Mouse (Mus musculus): ENCODE data around the gene Cnga1.

GRCm38 (mm10) chr5:72559544-72560049 lies 84.5 kb downstream of the Cnga1 start, which contains the start of gene Nfxl1:
- no peak; the same call in 1 of the 2 replicates for TF ChIP-seq POLR2A (IDR thresholded peaks at IDR 0.05; ENCODE audit: borderline replicate concordance, low read depth, low read length)
- no peak for TF ChIP-seq CTCF (IDR thresholded peaks at IDR 0.05; ENCODE audit: low read depth, low read length)
